Mouse (Mus musculus): ENCODE data around the gene Igf2.

DNA sequence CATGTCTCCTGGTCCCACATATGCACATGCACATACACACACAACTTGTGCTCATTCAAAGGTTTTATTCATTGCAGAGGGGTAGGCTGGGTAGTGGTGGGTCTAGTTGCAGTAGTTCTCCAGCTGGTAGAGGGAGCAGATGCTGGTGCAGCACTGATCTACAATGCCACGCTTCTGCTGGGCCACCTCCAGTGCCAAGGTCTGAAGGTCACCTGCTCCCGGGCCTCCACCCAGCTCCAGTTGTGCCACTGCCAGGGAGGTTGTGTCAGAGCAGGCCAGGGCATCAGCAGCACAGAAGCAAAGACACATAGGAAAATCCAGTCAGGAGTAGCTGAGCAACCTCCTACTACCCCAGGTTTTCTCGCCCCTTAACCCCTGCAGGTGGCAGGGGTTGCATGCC, 12.0 kb upstream of the Igf2 start:
- TF ChIP-seq CTCF (conservative IDR thresholded peaks at IDR 0.05; ENCODE audit: low read length) (no peak), NANOG (IDR thresholded peaks at IDR 0.05; ENCODE audit: borderline replicate concordance, low read length) (no peak)

All from E14TG2a.4 (cell line).